Mouse (Mus musculus) layer of hippocampus, adult 9-11 months (tissue): ENCODE measurements around the gene Sez6l.
A peak's percentile ranks its signal among the peaks of the same experiment; 100 is the strongest.

Experiments
- DNase-seq: peaks from one replicate; pipeline ENCODE4 v3.0.0; 2022

Gene Sez6l

DNA sequence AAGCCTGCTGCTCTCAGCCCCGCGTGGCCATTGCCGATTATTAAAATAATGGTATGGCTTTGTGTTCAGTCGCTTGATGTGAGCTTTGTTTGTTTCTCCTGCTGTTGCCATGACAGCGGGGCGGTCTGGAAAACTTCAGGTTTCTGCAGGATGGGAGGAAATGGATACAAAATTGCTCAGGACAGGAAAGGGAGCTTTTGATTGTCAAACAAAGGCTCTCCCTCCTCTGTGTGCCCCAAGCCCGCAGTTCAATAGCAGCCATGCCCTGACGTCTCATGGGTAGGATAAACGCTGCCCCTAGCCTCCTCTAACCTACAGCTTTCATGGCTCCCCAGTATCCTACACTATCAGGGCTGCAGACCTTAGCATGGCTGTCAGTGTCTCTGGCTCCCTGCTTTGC is 6.3 kb upstream of the Sez6l start:
- DNase-seq: no peak

DNA sequence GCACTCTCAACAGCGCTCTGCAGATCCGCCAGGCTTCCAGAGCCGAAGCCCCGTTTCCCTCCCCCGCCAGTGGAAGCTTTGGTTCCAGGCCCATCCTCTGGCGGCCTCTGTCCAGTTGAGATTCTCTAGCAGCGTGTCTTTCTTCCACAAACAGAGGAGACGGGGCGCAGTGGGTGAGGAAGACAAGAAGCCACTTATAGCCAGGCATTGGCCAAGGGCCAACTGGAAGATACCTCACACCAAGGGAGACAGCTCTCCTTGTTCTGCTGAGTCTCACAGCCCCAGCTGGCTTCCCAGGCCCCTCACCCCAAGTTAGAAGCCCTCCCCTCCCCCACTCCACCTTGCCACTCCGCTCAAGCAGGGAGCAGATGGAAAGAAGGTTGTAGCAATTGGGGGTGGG is 765 bp upstream of the Sez6l start:
- DNase-seq: peak; percentile 69

DNA sequence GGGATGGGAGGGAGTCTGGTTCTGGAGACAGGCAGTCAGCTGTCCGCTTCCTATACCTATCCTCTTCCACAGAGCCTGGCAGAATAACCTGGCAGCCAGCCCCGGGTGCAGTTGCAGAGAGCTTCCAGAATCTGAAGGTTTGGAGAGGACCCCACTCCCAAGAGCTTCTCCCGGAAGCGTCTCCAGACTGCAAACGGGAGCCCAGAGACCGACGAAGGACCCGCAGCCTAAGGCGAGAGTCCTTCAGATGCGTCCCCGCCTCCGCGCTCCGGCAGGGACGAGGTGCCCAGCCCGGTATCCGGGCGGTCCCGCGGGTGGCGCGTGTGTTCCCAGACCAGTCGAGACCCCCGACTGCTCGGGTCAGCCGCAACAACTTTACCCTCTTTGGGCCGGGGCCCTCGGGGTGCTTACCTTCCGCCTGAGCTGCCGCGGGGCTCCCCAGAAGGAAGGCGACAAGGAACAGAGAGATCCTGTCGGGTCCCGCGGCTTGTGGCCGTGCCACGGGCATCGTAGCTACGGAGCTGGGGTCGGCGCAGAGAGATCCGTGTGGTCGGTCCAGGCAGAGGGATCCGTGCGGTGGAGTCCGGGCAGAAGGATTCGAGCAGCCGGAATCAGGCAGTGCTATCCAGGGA is 508 bp downstream of the Sez6l start:
- no peak for DNase-seq

DNA sequence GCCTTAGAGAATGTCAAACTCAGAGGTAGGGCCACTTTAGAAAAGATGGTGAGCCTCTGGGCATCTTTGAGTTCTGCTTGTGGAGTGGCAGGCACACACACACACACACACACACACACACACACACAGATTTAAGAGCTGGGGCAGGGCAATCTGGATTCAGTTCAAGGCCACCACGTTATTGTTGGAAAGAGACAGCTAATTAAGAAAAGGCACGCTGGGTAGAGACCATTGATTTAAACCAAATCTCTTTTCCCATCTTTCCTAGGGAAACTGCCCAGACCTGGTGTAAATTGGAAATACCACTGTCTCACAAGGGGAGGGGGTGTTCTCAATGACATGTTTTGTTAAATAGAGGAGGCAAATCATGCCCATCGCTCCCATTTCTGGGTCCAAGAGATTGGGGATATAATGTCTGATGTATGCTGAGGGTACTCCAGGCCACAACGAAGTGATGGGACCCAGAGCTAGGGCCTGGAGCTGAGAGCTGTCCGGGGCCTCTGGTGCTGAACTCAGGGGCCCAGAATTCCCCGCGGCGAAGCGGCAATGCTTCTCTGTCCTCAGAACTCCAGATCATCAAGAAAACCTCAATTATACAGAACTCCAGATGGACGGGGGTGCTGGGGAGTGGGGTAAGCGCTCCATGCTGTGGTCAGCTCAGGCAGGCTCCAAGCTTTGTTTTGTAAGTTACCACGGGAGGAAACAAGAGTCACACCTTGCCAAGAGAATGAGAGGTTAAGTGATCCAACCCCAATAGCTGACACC is 1.7 kb downstream of the Sez6l start:
- no peak for DNase-seq

DNA sequence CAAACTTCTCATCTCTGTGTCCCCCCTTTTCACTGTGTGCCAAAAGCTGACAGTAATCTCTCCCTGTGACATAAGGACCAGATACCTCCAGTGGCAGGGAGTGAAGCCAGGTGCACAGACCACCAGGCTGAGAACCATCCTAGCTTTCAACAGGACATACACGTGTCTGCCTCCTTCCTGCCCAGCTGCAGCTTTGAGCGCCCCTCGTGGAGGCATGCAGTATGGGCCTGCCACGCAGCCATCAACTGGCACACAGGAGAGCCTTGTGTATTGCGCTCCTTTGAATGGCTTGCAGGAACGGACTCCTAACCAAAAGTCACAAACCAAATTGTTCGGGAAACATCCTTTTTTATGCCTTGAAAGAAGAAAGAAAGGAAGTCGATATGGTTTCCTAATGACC is 3.1 kb downstream of the Sez6l start:
- peak; percentile 80 for DNase-seq

DNA sequence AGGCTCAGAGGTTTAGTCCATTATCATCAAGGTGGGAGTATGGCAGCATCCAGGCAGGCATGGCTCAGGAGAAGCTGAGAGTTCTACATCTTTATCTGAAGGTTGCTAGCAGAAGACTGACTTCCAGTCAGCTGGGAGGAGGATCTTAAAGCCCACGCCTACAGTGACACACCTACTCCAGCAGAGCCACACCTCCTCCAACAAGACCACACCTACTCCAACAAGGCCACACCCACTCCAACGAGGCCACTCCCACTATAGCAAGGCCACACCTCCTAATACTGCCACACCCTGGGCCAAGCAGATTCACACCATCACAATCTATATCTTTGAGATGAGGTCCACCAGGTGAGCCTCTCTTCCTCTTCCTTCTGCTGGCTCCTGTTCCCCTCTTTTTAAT is 4.8 kb downstream of the Sez6l start:
- DNase-seq: no peak

DNA sequence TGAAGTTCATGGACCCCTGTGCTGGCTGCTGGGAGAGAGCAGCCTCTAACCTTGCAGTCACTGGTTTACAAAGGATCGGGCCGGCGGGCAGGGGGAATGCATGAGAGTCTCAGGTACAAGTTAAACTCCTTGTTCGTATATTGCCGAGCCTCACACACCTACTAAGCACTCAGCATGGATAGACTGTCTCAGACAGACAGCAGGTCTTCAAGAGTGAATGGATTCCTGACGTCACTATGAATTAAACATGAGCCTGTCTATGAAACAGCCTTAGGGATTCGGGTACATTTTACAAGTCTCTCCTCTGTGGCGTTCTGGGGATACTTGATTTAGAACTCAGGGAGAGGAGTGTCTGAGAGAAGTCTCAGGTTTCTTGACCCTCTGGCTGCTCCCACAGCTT is 11.5 kb downstream of the Sez6l start:
- no peak for DNase-seq

DNA sequence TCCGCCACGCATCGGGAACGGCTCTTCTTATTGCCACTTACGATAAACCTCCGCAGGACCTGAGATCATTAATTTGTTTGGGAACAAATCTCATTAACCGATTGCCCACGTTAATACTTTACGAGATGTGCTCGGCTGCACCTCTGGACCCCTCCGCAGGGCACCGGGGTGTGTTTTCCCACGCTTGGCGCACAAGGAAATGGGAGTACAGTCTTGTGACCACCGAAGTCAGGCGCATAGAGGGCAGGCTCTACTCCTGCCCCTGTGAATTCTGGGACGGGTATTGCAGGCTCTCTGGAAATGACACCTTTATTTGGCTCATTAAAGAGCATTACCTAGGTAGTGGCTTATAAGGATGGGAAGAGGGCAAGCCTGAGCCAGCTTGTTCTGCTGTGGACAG is 11.9 kb downstream of the Sez6l start:
- DNase-seq: no peak

DNA sequence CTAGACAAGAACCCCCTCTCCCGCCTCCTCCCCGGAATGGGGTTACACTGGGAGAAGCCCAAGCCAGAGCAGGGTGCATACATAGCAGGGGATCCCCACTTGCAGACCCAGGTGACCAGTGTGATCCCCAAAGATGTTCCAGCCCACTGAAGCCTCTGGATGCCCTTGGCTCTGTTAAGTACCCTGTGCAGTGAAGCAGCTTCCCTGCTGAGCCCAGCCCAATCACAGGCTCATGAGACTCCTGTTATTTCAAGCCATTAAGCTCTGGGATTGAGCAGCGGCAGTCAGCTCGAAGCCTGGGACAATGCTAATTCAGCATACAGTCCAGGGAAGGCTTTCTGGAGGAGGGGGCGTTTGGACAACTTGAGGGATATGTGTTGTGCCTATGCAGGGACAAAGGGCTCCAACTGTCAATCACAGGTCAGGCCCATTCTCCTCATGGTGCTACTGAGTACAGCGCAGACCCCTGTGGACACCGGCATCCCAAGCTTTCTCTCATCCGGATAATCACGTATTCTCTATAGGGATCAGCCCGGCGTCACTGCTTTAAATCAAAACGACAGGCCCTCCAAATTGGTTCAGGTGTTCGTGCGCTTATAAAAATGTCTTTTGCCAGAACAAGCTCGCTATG is 16.0 kb downstream of the Sez6l start:
- no peak for DNase-seq

DNA sequence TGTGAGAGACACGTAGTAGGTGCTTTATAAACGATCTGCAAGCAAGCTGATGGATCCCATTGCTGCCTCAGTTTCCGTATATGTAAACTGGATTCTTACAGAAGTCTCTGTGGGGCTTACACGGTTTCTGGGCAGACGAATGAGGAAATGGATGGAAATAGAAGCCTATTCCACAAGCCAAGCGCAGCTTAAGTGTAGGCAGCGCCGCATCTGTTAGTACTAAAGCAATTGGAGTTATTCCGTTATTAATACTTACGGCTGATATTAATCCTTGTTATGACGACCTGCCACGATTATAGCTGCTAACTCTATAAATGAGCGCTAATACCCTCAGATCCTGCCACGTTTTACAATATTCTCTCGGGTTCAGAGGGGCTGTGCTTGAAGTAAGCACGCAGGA is 16.8 kb downstream of the Sez6l start:
- DNase-seq: peak; percentile 77

DNA sequence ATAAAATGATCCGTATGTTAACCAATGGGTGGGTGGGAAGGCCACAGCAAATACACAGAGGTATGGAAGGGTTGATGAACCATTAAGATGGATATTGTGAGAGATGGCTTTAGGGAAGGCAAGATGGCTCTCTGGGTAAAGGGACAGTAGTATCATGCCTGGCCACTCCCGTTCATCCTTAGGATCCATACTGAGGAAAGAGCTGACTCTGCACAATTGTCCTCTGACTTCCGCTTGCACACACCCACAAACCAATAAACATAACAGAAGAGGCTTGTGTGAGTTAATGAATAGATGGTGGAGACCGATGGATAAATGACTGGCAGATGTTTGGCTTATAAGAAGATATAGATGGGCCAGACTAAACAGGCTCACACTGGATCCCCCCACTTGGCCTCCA is 19.6 kb downstream of the Sez6l start:
- no peak for DNase-seq

DNA sequence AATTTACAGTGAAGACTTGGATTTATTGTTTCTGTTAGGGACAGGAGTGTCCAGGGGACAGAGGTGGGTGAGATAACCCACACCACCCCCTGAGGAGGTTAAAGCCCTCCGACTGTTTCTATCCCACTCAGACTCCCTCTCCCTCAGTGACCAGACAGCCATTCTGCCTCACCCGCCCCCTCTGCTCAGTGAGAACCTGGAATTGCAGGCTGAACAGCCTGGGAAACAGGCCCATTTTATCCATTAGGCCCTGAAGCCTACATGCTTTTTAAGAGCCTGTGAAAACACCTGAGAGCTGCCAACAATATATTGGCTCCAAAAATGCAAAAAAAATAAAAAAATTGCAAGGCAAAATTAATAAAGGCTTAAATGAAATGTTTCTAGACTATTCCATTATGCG is 20.3 kb downstream of the Sez6l start:
- DNase-seq: no peak

DNA sequence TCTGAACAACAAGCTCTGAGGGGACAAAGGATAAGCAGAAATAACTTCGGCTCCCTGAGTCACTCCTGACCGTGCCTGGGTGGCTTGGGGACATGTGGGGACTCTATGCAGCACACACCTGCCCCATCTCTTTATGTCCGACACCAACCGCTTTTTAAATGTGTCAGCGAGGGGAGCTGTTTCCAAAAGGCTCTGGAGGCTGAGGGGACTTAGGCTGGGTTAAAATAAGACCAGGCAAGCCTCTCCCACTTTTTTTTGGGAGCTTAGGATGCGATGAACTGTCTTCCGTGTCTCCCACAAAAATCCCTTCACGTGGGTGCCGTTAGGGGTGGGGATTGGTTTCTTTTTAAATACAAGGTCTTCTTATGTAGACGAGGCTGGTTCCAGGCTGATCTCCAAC is 22.5 kb downstream of the Sez6l start:
- no peak for DNase-seq

DNA sequence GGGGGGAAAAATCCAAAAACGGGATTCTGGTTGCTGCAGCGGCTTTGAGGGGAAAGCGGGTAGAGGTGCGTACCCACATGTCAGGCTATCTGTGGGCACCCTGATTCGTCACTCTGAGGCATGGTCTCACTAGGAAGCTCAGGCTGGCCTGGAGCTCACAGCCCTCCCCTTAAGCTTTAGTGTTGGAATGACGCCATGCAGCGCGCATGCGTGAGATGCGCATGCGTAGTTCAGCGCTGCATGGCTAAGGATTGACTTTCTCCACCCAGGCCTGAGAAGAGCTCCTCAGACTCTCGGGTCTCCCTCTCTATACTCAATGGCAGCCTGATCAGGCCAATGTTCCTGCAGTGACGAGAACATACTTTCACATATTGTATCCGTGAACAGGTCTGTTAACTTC is 24.2 kb downstream of the Sez6l start:
- DNase-seq: no peak

DNA sequence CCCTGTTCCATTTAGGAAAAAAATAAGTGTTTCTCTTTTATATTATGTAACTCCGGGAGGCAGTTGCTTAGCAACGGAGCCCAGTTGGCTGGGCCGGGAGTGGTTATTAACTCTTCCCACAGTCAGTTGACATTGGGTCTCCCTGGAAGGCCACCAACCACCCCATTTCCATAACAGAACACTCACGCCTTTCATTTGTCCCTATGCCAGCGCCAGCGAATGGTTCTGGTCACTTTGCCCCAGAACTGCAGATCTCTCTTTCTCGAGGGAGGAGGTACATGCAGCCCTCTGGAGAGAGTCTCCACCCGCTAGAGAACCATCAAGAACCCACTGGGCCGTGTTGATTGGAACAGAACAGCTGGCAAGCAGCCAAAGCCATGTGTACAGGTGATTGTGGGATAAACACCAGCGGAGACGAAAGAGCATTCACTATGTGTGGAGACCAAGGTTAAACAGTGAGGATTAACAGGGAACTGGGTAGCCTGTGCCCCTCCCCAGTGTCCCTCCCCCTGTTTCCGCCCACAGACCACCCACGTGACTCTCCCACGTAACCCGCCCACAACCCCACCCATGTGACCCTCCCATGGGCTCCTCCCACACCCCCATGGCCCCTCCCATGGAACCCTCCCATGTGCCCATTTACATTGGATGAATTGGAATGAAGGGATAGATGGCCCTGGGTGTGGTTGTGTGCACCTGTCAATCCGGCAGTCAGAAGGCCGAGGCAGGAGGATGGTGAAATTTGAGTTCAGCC is 24.8 kb downstream of the Sez6l start:
- peak; percentile 89 for DNase-seq

DNA sequence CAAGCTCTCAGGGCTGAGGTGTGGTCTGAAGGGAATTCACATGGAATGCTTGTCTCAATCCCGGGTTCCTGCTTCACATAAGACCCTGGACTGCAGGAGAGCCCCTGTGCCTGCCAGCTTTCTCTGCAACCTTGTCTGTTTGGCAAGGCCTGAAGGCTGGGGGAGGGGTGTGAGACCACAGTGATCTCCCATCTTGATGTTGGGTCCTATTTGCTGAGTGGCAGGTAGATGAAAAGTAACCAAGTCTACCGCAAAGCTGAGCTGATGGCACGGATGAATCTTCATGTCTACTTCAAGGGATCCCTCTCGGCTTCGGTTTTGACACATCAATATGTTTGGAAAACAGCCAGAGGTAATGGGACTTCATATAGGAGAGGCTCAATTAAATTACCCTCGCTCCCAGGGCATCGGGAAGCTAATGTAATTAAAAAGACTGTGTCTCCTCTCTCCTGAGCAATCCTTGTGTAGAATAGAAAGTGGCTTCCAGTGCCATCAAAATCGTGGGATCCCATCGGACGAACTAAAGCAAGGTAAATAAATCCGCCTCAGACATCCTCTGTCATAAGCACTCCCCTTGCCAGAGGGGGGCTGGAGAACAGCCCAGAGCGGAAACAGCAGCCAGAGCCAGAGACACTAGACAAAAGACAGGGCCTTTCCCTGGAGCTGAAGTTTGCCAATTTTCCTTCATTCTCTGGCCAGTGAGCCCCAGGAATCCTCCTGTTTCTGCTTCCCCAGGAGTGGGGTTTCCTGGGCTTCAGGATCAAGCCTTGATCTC is 28.0 kb downstream of the Sez6l start:
- no peak for DNase-seq

DNA sequence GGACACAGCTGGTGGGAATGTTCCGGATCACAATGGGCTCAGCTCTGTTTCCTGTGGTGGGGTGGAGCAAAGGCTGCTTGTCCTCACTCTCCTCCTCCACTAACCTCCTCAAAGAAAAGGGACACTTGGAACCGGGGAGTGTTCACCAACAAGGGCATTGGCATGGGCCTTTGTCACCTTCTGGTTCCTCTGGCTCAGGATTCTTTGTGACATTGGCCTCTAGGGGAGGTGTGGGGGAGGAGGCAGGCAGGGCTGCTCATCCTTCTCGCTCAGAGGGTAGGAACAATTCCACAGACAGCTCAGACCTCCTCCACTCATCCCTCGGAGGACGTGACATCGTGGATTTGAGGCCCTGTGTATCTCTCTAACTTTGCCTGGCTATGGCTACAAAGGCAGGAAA is 30.2 kb downstream of the Sez6l start:
- no peak for DNase-seq

DNA sequence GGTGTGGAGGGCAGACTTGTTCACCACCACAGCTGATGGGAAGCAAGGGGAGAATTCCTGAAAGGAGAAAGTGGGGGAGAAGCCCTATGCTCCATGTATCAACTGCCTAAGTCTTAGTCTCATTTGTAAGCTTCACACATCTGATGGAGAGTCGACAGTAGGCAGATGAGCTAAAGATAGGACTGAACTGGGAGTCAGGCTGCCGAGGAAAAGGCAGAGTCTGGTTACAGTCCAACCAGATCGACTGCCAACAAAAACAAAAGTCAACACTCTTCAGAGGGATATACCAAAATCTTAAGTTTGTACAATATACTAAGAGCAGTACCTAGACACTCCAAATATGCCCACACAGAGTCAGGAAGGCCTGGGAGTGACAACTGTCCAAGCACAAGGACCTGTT is 38.7 kb downstream of the Sez6l start:
- DNase-seq: no peak

DNA sequence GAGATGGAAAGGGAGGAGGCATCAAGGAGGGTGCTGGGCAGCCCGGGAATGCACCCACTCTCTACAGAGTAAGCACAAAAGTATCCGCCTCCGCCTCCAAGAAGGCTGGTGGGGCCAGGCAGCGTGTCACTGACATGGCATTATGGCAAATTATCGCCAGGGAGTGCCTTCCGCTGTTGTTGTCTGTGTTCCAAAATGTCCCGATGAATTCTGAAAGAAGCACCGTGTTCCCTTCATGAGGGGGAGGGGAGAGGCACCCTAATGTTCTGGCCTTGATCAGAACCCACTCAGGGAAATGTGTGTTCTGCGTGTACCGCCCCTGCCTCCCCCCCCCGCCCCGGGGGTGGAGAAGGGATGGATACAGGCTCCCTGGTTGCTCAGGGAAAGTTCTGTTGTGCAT is 41.1 kb downstream of the Sez6l start:
- DNase-seq: peak; percentile 66

DNA sequence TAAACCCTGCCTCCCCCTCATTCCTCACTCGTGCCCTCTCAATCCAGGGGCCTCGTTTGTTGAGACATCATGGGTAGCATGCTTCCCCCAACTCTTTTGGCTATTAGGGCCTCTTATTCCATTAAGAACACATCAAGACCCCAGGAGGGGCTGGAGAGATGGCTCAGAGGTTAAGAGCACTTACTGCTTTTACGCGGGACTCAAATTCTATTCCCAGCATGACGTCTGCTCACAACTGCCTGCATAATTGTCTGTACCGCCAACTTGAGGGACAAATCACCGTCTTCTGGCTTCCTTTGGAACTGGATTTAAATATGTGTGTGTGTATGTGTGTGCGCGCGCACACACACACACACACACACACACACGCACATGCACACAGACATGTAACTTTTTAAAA is 42.8 kb downstream of the Sez6l start:
- DNase-seq: no peak

DNA sequence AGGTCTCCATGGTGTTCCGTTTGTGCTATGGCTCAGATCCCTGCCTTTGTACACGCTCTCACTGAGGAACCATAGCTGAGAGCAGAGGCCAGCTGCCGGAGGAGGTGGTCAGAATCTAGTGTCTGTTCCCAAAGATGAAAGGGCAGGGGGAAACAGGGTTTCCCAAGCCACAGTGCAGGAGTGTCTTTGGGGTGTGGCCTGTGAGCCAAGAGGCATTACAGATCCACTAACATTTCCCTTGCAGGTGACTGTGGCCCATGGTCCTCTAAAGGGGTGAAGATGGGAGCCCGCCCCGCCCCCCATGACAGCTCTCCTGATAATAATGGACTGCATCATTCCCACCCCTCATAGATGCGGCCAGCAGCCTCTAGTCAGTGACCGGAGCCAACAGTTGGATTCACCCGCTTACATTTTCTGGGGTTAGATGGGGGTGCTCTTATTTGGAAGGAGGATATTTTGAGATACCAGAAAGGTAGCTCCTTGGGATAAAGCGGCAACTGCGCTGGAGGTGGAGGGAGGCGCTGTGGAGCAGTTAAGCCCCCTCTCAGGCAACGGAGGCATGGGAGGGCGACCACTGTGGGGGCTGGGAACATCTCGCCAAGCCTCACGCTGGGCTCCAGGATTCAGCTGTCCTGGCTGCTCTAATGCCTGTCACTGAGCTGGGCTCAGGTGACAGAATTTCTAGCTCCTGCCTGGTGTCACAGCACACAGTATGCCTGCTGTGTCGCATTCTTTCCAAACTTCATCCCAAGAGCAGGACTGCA is 43.5 kb downstream of the Sez6l start:
- DNase-seq: no peak

DNA sequence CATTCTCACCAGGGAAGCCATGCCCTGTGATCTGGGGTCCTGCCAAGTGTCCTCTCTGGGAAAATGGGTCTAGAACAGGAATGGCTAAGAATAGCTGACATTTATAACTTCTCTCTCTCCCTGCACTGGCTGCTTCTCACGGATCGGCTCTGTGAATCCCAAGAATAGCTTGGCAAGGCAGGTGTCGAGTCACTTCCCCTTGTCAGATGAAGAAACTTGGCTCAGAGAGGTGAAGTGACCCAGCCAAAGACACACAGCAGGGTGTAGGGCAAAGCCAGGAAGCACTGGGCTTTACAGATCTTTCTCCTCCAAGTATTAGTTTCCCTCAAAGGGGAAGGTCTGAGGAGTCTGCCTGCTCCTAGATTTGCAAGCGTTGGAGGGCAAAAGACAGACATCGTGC is 44.1 kb downstream of the Sez6l start:
- DNase-seq: no peak
